Mouse (Mus musculus) lung, embryonic 15.5 days (tissue): Measurements from ENCODE around the gene Btaf1. TPM values are rescaled to one million over a fixed set of nuclear protein-coding genes. Genes with fewer than 3 reads are reported as not detected.

Source experiments
- ATAC-seq: fragments of 200-750 bp; cut with Nextera tagmentation; 2 replicates; pipeline ENCODE4 v1.8.0; 2017; ENCODE audit warnings: moderate number of reproducible peaks, borderline replicate concordance; ENCODE audit not compliant: low FRiP score, low TSS enrichment; ENCODE audit errors: extremely low read depth
- H3K27ac ChIP-seq: fragments of 300-500 bp; sonication (generic); 2 replicates; pipeline ENCODE4 v1.5.1; 2015; ENCODE audit warnings: moderate library complexity, mild to moderate bottlenecking, inconsistent platforms
- H3K27me3 ChIP-seq: fragments of 300-500 bp; sonication (generic); 2 replicates; pipeline ENCODE4 v1.6.1; 2015; ENCODE audit warnings: inconsistent platforms
- H3K36me3 ChIP-seq: fragments of 300-500 bp; sonication (generic); 2 replicates; pipeline ENCODE4 v1.6.1; 2015; ENCODE audit warnings: inconsistent platforms
- H3K4me1 ChIP-seq: fragments of 300-500 bp; sonication (generic); 2 replicates; pipeline ENCODE4 v1.6.1; 2015; ENCODE audit warnings: inconsistent platforms
- H3K4me2 ChIP-seq: fragments of 300-500 bp; sonication (generic); 2 replicates; pipeline ENCODE4 v1.6.1; 2015; ENCODE audit warnings: inconsistent platforms, mild to moderate bottlenecking, moderate library complexity
- H3K4me3 ChIP-seq: fragments of 300-500 bp; sonication (generic); 2 replicates; pipeline ENCODE4 v1.5.1; 2015; ENCODE audit warnings: mild to moderate bottlenecking, inconsistent platforms
- H3K9ac ChIP-seq: fragments of 300-500 bp; sonication (generic); 2 replicates; pipeline ENCODE4 v1.6.1; 2015; ENCODE audit warnings: inconsistent platforms
- H3K9me3 ChIP-seq: fragments of 300-500 bp; sonication (generic); 2 replicates; pipeline ENCODE4 v1.6.1; 2016; ENCODE audit warnings: inconsistent platforms
- WGBS: fragments of 180-500 bp; shearing (Covaris S2); methylation state at CpG from one replicate; pipeline ENCODE4 v1.1.7; 2015; 5-methylcytosine and 5-hydroxymethylcytosine counted together
- polyA plus RNA-seq: library from polyadenylated mRNA; unstranded; fragments of >200 nt; fragmentation: Nextera tagmentation; extraction: Ambion mirVana; gene quantifications from 2 replicates; pipeline ENCODE4 v1.2.1, GENCODE M21; 2015

Gene Btaf1
- polyA plus RNA-seq, 1 experiment from 2014 or later = 11.3 TPM

DNA sequence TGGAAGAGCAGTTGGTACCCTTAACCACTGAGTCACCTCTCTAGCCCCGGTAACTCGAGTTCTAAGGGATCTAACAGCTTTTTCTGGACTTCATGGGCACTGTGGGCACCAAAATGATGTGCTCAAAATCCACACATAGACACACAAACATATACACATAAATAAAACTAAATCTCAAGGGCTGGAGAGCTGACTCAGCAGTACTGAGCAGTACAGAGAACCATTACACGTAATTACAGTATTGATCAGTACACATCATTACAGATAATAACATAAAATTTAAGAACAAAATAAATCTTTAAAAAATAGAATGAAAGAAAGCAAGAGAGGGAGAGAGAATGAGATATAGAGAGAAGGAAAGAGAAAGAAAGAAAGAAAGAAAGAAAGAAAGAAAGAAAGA, 16.7 kb upstream of the Btaf1 start:
- Histone ChIP-seq H3K9ac (no peak overlapping the region), H3K4me2 (no peak overlapping the region), H3K4me1 (peaks cover 6% of the 10 kb centered on the region; the same call in 1 of the 2 replicates), H3K27ac (no peak overlapping the region), H3K36me3 (no peaks in the 10 kb centered on the region), H3K4me3 (no peak overlapping the region), H3K9me3 (no peaks in the 10 kb centered on the region), H3K27me3 (no peaks in the 10 kb centered on the region)
- ATAC-seq = no peak
- WGBS = 77% methylated on average over 3 of the region's 3 CpGs

- Histone ChIP-seq H3K27ac (no peak overlapping the region), H3K4me3 (no peak overlapping the region), H3K27me3 (no peaks in the 10 kb centered on the region), H3K9ac (no peak overlapping the region), H3K4me1 (peaks cover 3% of the 10 kb centered on the region; the same call in 1 of the 2 replicates), H3K9me3 (no peaks in the 10 kb centered on the region), H3K4me2 (no peak overlapping the region), H3K36me3 (no peaks in the 10 kb centered on the region)
- 21% methylated on average over 9 of the region's 9 CpGs for WGBS
- ATAC-seq = no peak
Observed at GRCm38 (mm10) chr19:36909676-36910292, 16.1 kb upstream of the Btaf1 start.

DNA sequence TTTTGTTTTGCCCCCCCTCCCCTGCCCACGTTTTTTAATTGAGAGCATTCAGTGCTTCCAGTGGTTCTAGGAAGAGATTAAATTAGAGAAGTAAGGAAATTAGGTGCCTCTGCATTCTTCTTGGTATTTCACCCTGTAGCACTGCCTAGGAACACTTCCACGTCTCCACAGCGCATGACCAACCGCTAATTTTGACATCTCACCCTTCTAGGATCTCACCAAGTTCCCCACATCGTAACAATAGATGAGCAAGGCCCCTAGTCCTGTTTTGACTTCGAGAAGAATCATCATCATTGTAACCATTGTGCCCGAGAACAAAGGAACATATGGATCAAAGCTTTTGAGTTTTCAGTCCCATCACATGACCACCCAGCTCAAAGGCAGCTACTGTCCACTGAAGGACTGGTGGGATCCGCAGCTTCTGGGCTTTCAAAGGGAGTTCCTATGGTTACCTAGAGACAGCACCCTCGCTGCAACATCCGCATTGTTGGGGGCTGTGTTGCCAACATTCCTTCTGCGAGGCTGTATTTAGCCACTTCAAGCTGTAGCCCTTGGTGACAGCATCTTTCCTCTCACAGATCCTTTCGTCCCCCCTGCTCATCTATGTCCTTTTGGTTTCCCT, 15.3 kb upstream of the Btaf1 start:
- Histone ChIP-seq H3K4me3 (no peak overlapping the region), H3K9me3 (no peaks in the 10 kb centered on the region), H3K9ac (no peak overlapping the region), H3K36me3 (no peaks in the 10 kb centered on the region), H3K4me1 (no peaks in the 10 kb centered on the region), H3K27ac (no peak overlapping the region), H3K27me3 (no peaks in the 10 kb centered on the region), H3K4me2 (no peak overlapping the region)
- WGBS = 53% methylated on average over 12 of the region's 12 CpGs
- ATAC-seq = no peak

DNA sequence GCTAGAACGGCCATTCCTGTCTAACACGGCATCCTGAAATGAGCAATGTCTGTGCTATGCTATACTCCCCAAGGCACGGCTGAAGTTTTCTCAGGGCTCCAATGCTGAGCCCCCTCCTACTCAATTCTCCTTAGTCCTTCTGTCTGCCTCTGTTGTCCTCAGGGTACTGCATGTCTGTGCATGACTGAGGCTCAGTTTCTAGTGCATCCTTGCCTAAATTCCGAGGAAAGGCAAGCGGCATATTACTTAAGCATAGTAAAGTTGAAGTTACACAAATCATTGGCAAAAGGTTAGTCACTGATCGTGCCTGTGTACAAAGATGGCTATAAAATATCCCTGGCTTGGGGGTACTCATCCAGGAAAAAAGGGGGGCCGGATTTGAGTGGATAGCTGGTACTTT, 12.8 kb upstream of the Btaf1 start:
- no peaks in the 10 kb centered on the region for H3K27me3 ChIP-seq
- H3K9ac ChIP-seq = no peak overlapping the region
- 69% methylated on average over 7 of the region's 7 CpGs for WGBS
- ATAC-seq = no peak
- H3K9me3 ChIP-seq = no peaks in the 10 kb centered on the region
- H3K4me2 ChIP-seq = no peak overlapping the region
- H3K36me3 ChIP-seq = no peaks in the 10 kb centered on the region
- no peak overlapping the region for H3K27ac ChIP-seq
- H3K4me1 ChIP-seq = peaks cover 9% of the 10 kb centered on the region
- no peak overlapping the region for H3K4me3 ChIP-seq

DNA sequence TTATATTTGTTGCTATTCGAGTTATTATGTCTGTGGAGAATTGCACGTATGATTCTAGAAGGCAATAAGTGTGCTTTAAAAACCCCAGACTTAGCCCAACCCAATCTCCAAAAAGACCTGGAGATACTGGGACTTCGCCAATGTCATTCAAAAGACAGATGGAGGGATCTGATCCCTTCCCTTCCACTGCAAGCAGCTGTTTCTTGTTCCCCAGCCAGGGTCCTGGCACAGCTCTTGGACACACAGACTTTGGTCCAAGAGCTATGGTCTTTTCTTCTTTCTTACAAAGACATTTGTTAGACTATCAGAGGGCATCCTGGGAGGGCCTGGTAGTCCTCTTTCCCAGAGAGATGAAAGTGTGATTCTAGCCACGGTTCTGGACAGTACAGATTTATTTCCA, 9.7 kb upstream of the Btaf1 start:
- Histone ChIP-seq H3K9me3 (no peaks in the 10 kb centered on the region), H3K27ac (no peak overlapping the region), H3K9ac (no peak overlapping the region), H3K4me2 (no peak overlapping the region), H3K27me3 (no peaks in the 10 kb centered on the region), H3K4me1 (peaks cover 14% of the 10 kb centered on the region), H3K36me3 (no peaks in the 10 kb centered on the region), H3K4me3 (no peak overlapping the region)
- WGBS = 66% methylated on average over 4 of the region's 4 CpGs
- no peak for ATAC-seq

DNA sequence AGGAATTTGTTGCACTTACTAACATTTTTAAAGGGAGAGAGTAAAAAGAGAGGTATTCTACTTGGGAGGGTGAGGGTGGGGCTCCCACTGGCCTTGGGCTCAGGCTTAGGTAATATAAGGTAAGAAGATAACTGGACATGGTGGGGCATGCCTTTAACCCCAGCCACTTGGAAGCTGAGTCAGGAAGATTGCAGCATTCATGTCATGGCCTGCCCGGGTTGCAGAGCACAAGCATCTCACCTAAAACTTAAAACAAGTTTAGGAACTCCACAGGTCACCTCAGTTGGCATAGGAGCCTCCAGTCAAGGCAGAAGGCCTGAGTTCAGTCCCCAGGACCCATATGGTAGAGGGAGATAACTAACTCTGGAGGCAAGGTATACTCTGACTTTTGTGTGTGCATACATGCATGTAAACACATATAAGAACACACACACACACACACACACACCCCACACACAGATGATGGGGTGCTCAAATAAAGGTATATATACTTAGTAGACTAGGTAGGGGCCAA, 8.9 kb upstream of the Btaf1 start:
- Histone ChIP-seq H3K27me3 (no peaks in the 10 kb centered on the region), H3K4me1 (peaks cover 14% of the 10 kb centered on the region), H3K27ac (no peak overlapping the region), H3K4me3 (no peak overlapping the region), H3K9ac (no peak overlapping the region), H3K4me2 (no peak overlapping the region), H3K9me3 (no peaks in the 10 kb centered on the region), H3K36me3 (no peaks in the 10 kb centered on the region)
- WGBS = 78% methylated on average over 1 of the region's 1 CpGs
- no peak for ATAC-seq

DNA sequence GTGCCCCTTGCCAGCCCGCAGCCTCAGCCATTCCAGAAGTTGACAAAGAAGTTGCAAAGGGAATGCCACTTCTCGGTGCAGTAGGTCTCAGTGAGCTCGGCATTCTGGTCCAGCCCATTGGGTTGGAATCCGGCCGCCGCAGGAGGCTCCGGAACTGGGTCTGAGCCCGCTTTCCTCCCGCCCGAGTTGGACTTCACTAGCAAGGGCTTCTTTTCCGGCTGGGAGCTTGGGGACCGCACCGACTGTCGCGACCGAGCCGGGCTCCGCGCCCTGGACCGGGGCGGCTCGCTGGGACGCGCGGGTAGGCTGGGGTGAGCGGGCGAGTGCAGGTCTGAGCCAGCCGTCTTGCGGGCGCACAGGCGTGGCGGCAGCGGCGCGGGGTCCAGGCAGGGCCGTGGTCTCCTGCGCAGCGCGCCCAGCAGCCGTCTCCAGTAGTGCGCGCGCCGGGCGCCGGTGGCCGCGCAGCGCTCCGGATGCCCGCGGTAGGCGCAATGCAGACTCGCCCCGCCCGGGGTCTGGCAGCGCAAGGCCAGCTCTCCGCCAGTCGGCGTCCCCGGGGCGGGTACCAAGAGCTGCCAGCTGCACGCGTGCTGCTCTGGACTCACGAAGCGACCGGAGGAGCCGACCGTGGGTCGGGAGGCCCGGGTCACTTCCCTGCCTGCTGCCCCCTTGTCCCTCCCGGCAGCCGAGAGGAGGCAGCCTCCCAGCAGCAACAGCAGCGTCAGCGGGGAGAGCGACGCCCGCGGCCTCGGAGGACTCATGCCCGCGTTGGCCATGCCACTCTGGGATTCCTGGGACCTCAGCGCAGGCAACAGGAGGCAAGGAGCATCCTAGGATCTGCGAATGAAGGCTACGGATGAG, 7.2 kb upstream of the Btaf1 start:
- H3K4me3 ChIP-seq = peak overlapping the region; percentile 81
- under 1% methylated on average over 74 of the region's 85 CpGs for WGBS
- ATAC-seq = peak; percentile 88

GRCm38 (mm10) chr19:36919466-36919865, 6.4 kb upstream of the Btaf1 start, which contains the start of gene Fgfbp3:
Gene Fgfbp3 (minus strand): TSS chr19:36919615.
- Histone ChIP-seq H3K36me3 (no peaks in the 10 kb centered on the region), H3K4me1 (peaks cover 19% of the 10 kb centered on the region), H3K4me3 (peak within 1 kb of the TSS; percentile 81), H3K27me3 (no peaks in the 10 kb centered on the region), H3K9me3 (no peaks in the 10 kb centered on the region), H3K27ac (peak within 1 kb of the TSS; percentile 95), H3K9ac (peak within 1 kb of the TSS; percentile 72), H3K4me2 (peak within 1 kb of the TSS; percentile 79)
- no peak for ATAC-seq
- WGBS = 11% methylated on average over 12 of the region's 12 CpGs

More for the DNA sequence above, 7.2 kb upstream of the Btaf1 start:
- H3K27ac ChIP-seq = peak overlapping the region; percentile 95
- H3K9ac ChIP-seq = peak overlapping the region; percentile 72
- peak overlapping the region; percentile 79 for H3K4me2 ChIP-seq
- no peaks in the 10 kb centered on the region for H3K27me3 ChIP-seq
- no peaks in the 10 kb centered on the region for H3K36me3 ChIP-seq
- H3K9me3 ChIP-seq = no peaks in the 10 kb centered on the region
- peaks cover 19% of the 10 kb centered on the region for H3K4me1 ChIP-seq

- ATAC-seq = no peak
- Histone ChIP-seq H3K9ac (no peak overlapping the region), H3K4me3 (no peak overlapping the region), H3K4me2 (no peak overlapping the region), H3K9me3 (no peaks in the 10 kb centered on the region), H3K27ac (peak overlapping the region; percentile 80), H3K4me1 (peaks cover 29% of the 10 kb centered on the region), H3K36me3 (no peaks in the 10 kb centered on the region), H3K27me3 (no peaks in the 10 kb centered on the region)
- WGBS = 19% methylated on average over 2 of the region's 2 CpGs
Observed at GRCm38 (mm10) chr19:36922015-36922414, 3.9 kb upstream of the Btaf1 start.

DNA sequence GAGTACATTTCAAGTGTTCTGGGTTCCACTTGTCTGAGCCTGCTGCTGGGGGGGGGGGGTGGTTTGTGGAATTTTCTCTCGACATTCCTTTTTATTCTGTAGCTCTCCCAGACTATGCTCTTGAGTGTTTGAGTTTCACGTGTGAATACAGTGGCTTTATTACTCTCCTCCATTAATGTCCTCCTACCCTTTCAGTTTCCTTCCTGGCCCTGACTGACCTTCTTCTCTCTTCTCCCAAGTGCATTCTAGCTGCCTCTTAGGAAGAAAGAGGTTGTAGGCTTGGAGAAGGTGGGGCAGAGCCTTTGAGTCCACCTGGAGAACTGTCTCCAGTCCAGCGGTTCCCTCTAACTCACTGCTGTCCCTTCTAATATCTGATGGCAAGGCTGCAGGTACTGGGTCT, 2.9 kb upstream of the Btaf1 start:
- Histone ChIP-seq H3K9ac (no peak overlapping the region), H3K4me3 (no peak overlapping the region), H3K27ac (peak overlapping the region; percentile 84), H3K27me3 (no peaks in the 10 kb centered on the region), H3K9me3 (no peaks in the 10 kb centered on the region), H3K4me2 (no peak overlapping the region), H3K4me1 (peaks cover 31% of the 10 kb centered on the region), H3K36me3 (no peaks in the 10 kb centered on the region)
- peak; percentile 8; the same call in 1 of the 2 replicates for ATAC-seq
- WGBS = 47% methylated on average over 3 of the region's 3 CpGs

DNA sequence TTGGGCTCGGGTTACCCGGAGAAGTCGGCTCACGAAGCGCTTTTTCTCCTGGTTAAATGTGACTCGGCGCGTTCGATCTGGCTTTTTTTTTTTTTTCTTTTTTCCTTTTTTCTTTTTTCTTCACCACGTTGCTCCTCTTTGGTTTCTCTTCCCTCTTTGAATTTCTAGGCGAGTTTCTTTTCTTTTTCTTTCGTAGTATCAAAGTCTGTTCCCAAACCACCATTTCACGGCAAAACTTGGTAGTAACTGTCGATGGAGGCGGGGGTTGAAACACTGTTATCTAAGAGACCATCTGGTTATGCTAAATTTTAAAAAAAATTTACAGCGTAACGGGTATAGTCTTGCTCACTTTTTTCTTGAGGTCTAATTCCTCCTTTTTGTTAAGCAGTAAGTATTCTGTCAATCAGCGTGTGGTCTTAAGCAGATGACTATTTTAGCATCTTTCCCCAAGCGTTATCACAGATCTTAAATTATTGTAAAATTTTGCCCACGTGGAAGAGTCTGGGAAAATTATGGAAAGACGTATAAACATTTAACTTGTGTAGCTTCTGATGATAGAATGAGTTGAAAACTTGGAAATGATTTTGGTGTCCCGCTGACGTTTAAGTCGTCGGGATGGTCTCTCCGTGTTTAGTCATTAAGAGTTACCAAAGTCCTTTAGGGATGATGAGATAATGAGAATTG, 816 bp downstream of the Btaf1 start:
- no peaks in the 10 kb centered on the region for H3K27me3 ChIP-seq
- ATAC-seq = no peak
- H3K4me1 ChIP-seq = peaks cover 33% of the 10 kb centered on the region
- WGBS = 1% methylated on average over 26 of the region's 26 CpGs
- no peaks in the 10 kb centered on the region for H3K9me3 ChIP-seq
- H3K9ac ChIP-seq = peak overlapping the region; percentile 95
- peak overlapping the region; percentile 95 for H3K27ac ChIP-seq
- H3K4me3 ChIP-seq = peak overlapping the region; percentile 81
- no peaks in the 10 kb centered on the region for H3K36me3 ChIP-seq
- peak overlapping the region; percentile 79 for H3K4me2 ChIP-seq
